Mouse (Mus musculus) CH12.LX (cell line): ENCODE results near the gene Mapk9. TPM values are rescaled to one million over a fixed set of nuclear protein-coding genes. Genes with fewer than 3 reads are reported as not detected.

ENCODE experiments used
- DNase-seq: peaks from one replicate; pipeline ENCODE4 v3.0.0-alpha.2; 2013; ENCODE audit errors: extremely low read depth
- H3K27ac ChIP-seq: 2 replicates; pipeline ENCODE4 v1.5.1; 2012; ENCODE audit warnings: low read depth, mild to moderate bottlenecking, control low read depth, moderate library complexity; ENCODE audit not compliant: insufficient read depth
- H3K27me3 ChIP-seq: replicated peaks from 2 replicates; pipeline ENCODE3; 2012; ENCODE audit warnings: inconsistent platforms
- H3K36me3 ChIP-seq, 2 experiments: replicated peaks in 1 of 2; 2 replicates each; pipeline versions ENCODE3 to v1.6.1; 2012; ENCODE audit warnings: inconsistent platforms in 1 of 2, low read length in 1 of 2, mild to moderate bottlenecking in 1 of 2, mixed read lengths in 1 of 2, moderate library complexity in 1 of 2; ENCODE audit not compliant: control insufficient read depth in 1 of 2, insufficient read depth in 1 of 2
- H3K4me1 ChIP-seq, 2 experiments: 2 replicates each; pipeline ENCODE4 v1.6.1; 2012; ENCODE audit warnings: inconsistent platforms in 1 of 2, moderate library complexity in 1 of 2; ENCODE audit not compliant: insufficient read depth in 2 of 2, control insufficient read depth in 1 of 2
- H3K4me2 ChIP-seq: 2 replicates; pipeline ENCODE4 v1.6.1; 2012; ENCODE audit warnings: low read depth, mild to moderate bottlenecking, control low read depth; ENCODE audit not compliant: poor library complexity, insufficient read depth, severe bottlenecking
- H3K4me3 ChIP-seq, 3 experiments: fragments of 150-350 bp in 1 of 3; sonication (generic) in 1 of 3; replicated peaks in 1 of 3; 2 replicates each; pipeline versions ENCODE3 to v1.5.1; 2011 to 2012; ENCODE audit warnings: low read depth in 2 of 3, low read length in 2 of 3, mild to moderate bottlenecking in 2 of 3, moderate library complexity in 2 of 3, control low read depth in 1 of 3, improper control_type of control experiment in 1 of 3, inconsistent platforms in 1 of 3, mixed read lengths in 1 of 3; ENCODE audit not compliant: poor library complexity in 1 of 3
- H3K79me2 ChIP-seq: replicated peaks from 2 replicates; pipeline ENCODE4 v1.6.1; 2012; ENCODE audit warnings: mild to moderate bottlenecking, moderate library complexity; ENCODE audit not compliant: control insufficient read depth, poor library complexity, insufficient read depth, severe bottlenecking; ENCODE audit errors: extremely low read depth
- H3K9ac ChIP-seq: 2 replicates; pipeline ENCODE4 v1.6.1; 2012; ENCODE audit warnings: low read depth, mild to moderate bottlenecking, control low read depth, moderate library complexity; ENCODE audit not compliant: insufficient read depth
- H3K9me3 ChIP-seq: replicated peaks from 2 replicates; pipeline ENCODE3; 2012; ENCODE audit warnings: low read length, inconsistent platforms, mixed read lengths
- BHLHE40 ChIP-seq: IDR thresholded peaks from 2 replicates; pipeline ENCODE4 v1.6.1; 2011; ENCODE audit warnings: mild to moderate bottlenecking, low read depth, low read length, improper control_type of control experiment
- CHD1 ChIP-seq: IDR thresholded peaks from 2 replicates; pipeline ENCODE4 v1.6.1; 2012; ENCODE audit warnings: low read depth, low read length, improper control_type of control experiment, inconsistent platforms
- CHD2 ChIP-seq: IDR thresholded peaks from 2 replicates; pipeline ENCODE4 v1.6.1; 2011; ENCODE audit warnings: low read length, improper control_type of control experiment
- CTCF ChIP-seq, 2 experiments: IDR thresholded peaks in 1 of 2; conservative IDR thresholded peaks in 1 of 2; 2 replicates each; pipeline ENCODE4 v1.5.1; 2011 to 2012; ENCODE audit warnings: low read depth in 2 of 2, low read length in 2 of 2, improper control_type of control experiment in 1 of 2, inconsistent platforms in 1 of 2, mild to moderate bottlenecking in 1 of 2, moderate library complexity in 1 of 2
- E2F4 ChIP-seq: IDR thresholded peaks from 2 replicates; pipeline ENCODE4 v1.6.1; 2011; ENCODE audit warnings: low read depth, low read length, improper control_type of control experiment; ENCODE audit not compliant: insufficient replicate concordance
- ELF1 ChIP-seq: IDR thresholded peaks from 2 replicates; pipeline ENCODE4 v1.6.1; 2014; ENCODE audit warnings: low read depth, mild to moderate bottlenecking, inconsistent platforms, low read length, improper control_type of control experiment
- EP300 ChIP-seq: IDR thresholded peaks from 2 replicates; pipeline ENCODE4 v1.6.1; 2011; ENCODE audit warnings: low read length, improper control_type of control experiment
- ETS1 ChIP-seq: conservative IDR thresholded peaks from 2 replicates; pipeline ENCODE4 v1.6.1; 2012; ENCODE audit warnings: low read depth, mild to moderate bottlenecking, inconsistent platforms, low read length, improper control_type of control experiment, moderate library complexity
- GABPA ChIP-seq: IDR thresholded peaks from 2 replicates; pipeline ENCODE4 v1.6.1; 2012; ENCODE audit warnings: low read depth, low read length, improper control_type of control experiment, inconsistent platforms; ENCODE audit not compliant: insufficient replicate concordance
- HCFC1 ChIP-seq: IDR thresholded peaks from 2 replicates; pipeline ENCODE4 v1.6.1; 2012; ENCODE audit warnings: low read depth, mild to moderate bottlenecking, inconsistent platforms, low read length, improper control_type of control experiment
- IRF4 ChIP-seq: IDR thresholded peaks from 2 replicates; pipeline ENCODE4 v1.6.1; 2014; ENCODE audit warnings: low read depth, mild to moderate bottlenecking, inconsistent platforms, low read length, improper control_type of control experiment
- JUN ChIP-seq: IDR thresholded peaks from 2 replicates; pipeline ENCODE4 v1.6.1; 2011; ENCODE audit warnings: low read depth, mild to moderate bottlenecking, low read length, improper control_type of control experiment, moderate library complexity; ENCODE audit not compliant: insufficient read depth
- JUND ChIP-seq: conservative IDR thresholded peaks from 2 replicates; pipeline ENCODE4 v1.6.1; 2011; ENCODE audit warnings: low read depth, low read length, improper control_type of control experiment
- KAT2A ChIP-seq: IDR thresholded peaks from 2 replicates; pipeline ENCODE4 v1.6.1; 2012; ENCODE audit warnings: low read length, improper control_type of control experiment, inconsistent platforms; ENCODE audit not compliant: insufficient replicate concordance
- MAX ChIP-seq: IDR thresholded peaks from 2 replicates; pipeline ENCODE4 v1.6.1; 2011; ENCODE audit warnings: low read length, improper control_type of control experiment
- MAZ ChIP-seq: IDR thresholded peaks from 2 replicates; pipeline ENCODE4 v1.6.1; 2012; ENCODE audit warnings: low read depth, mild to moderate bottlenecking, inconsistent platforms, low read length, improper control_type of control experiment, moderate library complexity
- MEF2A ChIP-seq: IDR thresholded peaks from 2 replicates; pipeline ENCODE4 v1.6.1; 2014; ENCODE audit warnings: low read depth, mild to moderate bottlenecking, inconsistent platforms, low read length, improper control_type of control experiment, borderline replicate concordance
- MXI1 ChIP-seq: IDR thresholded peaks from 2 replicates; pipeline ENCODE4 v1.6.1; 2011; ENCODE audit warnings: mild to moderate bottlenecking, low read depth, low read length, improper control_type of control experiment
- MYC ChIP-seq: IDR thresholded peaks from 2 replicates; pipeline ENCODE4 v1.6.1; 2011; ENCODE audit warnings: low read depth, mild to moderate bottlenecking, improper control_type of control experiment, low read length
- NELFE ChIP-seq: IDR thresholded peaks from 2 replicates; pipeline ENCODE4 v1.6.1; 2011; ENCODE audit warnings: low read depth, low read length, improper control_type of control experiment
- NRF1 ChIP-seq: IDR thresholded peaks from 2 replicates; pipeline ENCODE4 v1.6.1; 2014; ENCODE audit warnings: low read depth, mild to moderate bottlenecking, inconsistent platforms, low read length, improper control_type of control experiment, moderate library complexity
- PAX5 ChIP-seq: IDR thresholded peaks from 2 replicates; pipeline ENCODE4 v1.6.1; 2012; ENCODE audit warnings: low read length, inconsistent platforms, mixed read lengths
- POLR2A ChIP-seq: IDR thresholded peaks from 2 replicates; pipeline ENCODE4 v1.6.1; 2011; ENCODE audit warnings: low read depth, mild to moderate bottlenecking, improper control_type of control experiment, low read length
- RAD21 ChIP-seq: IDR thresholded peaks from 2 replicates; pipeline ENCODE4 v1.6.1; 2011; ENCODE audit warnings: low read depth, mild to moderate bottlenecking, low read length, improper control_type of control experiment, moderate library complexity
- RCOR1 ChIP-seq: conservative IDR thresholded peaks from 2 replicates; pipeline ENCODE4 v1.6.1; 2012; ENCODE audit warnings: low read depth, mild to moderate bottlenecking, inconsistent platforms, low read length, improper control_type of control experiment
- SIN3A ChIP-seq: IDR thresholded peaks from 2 replicates; pipeline ENCODE4 v1.6.1; 2012; ENCODE audit warnings: low read length, improper control_type of control experiment, inconsistent platforms
- SMC3 ChIP-seq: IDR thresholded peaks from 2 replicates; pipeline ENCODE4 v1.6.1; 2011; ENCODE audit warnings: low read depth, low read length, improper control_type of control experiment
- TBP ChIP-seq: conservative IDR thresholded peaks from 2 replicates; pipeline ENCODE4 v1.6.1; 2011; ENCODE audit warnings: low read depth, low read length, improper control_type of control experiment
- TCF12 ChIP-seq: IDR thresholded peaks from 2 replicates; pipeline ENCODE4 v1.6.1; 2014; ENCODE audit warnings: low read depth, mild to moderate bottlenecking, inconsistent platforms, low read length, improper control_type of control experiment
- UBTF ChIP-seq: IDR thresholded peaks from 2 replicates; pipeline ENCODE4 v1.6.1; 2012; ENCODE audit warnings: low read depth, mild to moderate bottlenecking, inconsistent platforms, low read length, improper control_type of control experiment, moderate library complexity
- USF1 ChIP-seq: IDR thresholded peaks from 2 replicates; pipeline ENCODE4 v1.6.1; 2014; ENCODE audit warnings: low read depth, mild to moderate bottlenecking, inconsistent platforms, low read length, improper control_type of control experiment
- USF2 ChIP-seq: conservative IDR thresholded peaks from 2 replicates; pipeline ENCODE4 v1.6.1; 2011; ENCODE audit warnings: low read depth, low read length, improper control_type of control experiment
- ZC3H11A ChIP-seq: IDR thresholded peaks from 2 replicates; pipeline ENCODE4 v1.6.1; 2012; ENCODE audit warnings: low read depth, mild to moderate bottlenecking, inconsistent platforms, low read length, improper control_type of control experiment
- ZKSCAN1 ChIP-seq: IDR thresholded peaks from 2 replicates; pipeline ENCODE4 v1.6.1; 2012; ENCODE audit warnings: low read depth, inconsistent platforms, low read length, improper control_type of control experiment, borderline replicate concordance
- ZMIZ1 ChIP-seq: IDR thresholded peaks from 2 replicates; pipeline ENCODE4 v1.6.1; 2012; ENCODE audit warnings: low read depth, mild to moderate bottlenecking, inconsistent platforms, low read length, improper control_type of control experiment
- ZNF384 ChIP-seq: IDR thresholded peaks from 2 replicates; pipeline ENCODE4 v1.6.1; 2012; ENCODE audit warnings: low read depth, low read length, improper control_type of control experiment, inconsistent platforms
- dilution Hi-C: fragments of 300-500 bp; cut with MboI; formaldehyde crosslinking; loops from 2 replicates; pipeline ENCODE4 v1.14.3; 2020; ENCODE audit warnings: low sequenced_read_pairs; ENCODE audit not compliant: extremely low pct_unique_long_range_greater_than_20kb, extremely low pct_ligation_motif_present
- in situ Hi-C: fragments of 300-500 bp; cut with MboI; formaldehyde crosslinking; loops from 3 replicates; pipeline ENCODE4 v1.14.3; 2019; ENCODE audit warnings: low sequenced_read_pairs, low pct_ligation_motif_present, low pct_unique_long_range_greater_than_20kb, mixed read lengths
- polyA plus RNA-seq: library from polyadenylated mRNA; unstranded; fragments of >175 nt; gene quantifications from 2 replicates; pipeline ENCODE4 v1.2.1, GENCODE M21; 2012; ENCODE audit warnings: low read depth; ENCODE audit not compliant: insufficient read length
- total RNA-seq, 2 experiments: library from RNA; depleted of rRNA; stranded (reverse); fragments of 300-350 nt in 1 of 2; fragments of >200 nt in 1 of 2; gene quantifications; 2 replicates each; pipeline ENCODE4 v1.2.3; 2012 to 2014

Mapk9 gene
- total and polyA plus RNA-seq, 3 experiments = 22.0 to 36.8 (median 29.3) TPM

DNA sequence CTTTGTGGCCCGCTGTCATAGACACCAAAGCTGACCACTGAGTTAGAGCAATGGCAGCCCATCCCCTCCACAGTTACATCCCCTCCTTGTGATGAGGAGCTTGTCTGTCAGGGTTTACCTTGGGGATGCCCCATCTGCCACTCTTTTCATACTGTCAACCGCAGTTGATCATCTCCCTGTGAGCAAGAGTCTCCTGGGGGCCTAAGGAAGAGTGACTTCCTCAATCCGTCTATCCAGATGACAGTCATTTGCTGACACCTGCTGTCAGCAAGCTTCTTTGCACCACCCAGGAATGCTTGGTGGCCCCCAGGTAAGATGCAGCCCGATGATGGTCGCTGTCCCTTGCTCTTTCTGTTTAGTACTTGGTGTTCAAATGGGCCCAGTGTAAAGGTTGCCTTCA is 41.9 kb downstream of the Mapk9 start:
- Histone ChIP-seq H3K9me3 (no peaks in the 10 kb centered on the region), H3K4me3 (no peak overlapping the region), H3K4me2 (no peak overlapping the region; the same call in 1 of the 2 replicates), H3K27me3 (peaks cover 7% of the 10 kb centered on the region), H3K4me1 (peaks cover 16 to 51% of the 10 kb centered on the region in 2 experiments), H3K9ac (no peak overlapping the region), H3K79me2 (no peaks in the 10 kb centered on the region), H3K27ac (no peak overlapping the region), H3K36me3 (peaks cover 0 to 29% of the 10 kb centered on the region in 2 experiments)
- in situ Hi-C loops (loop anchor here (10.0 kb wide), 1 partner anchor 174 kb away; the partner anchor contains the start of gene Cnot6), dilution Hi-C loops (no loop called here)
- peak; percentile 30 to 98; a peak in 3 of 4 replicates for TF ChIP-seq CTCF (conservative IDR thresholded peaks at IDR 0.05 in 1 of 2, IDR thresholded peaks at IDR 0.05 in 1 of 2; ENCODE audit: low read depth in 2 of 2, low read length in 2 of 2)
- no peak for TF ChIP-seq ZKSCAN1
- TF ChIP-seq IRF4 = peak; percentile 57
- 0 out of 2 replicates have a peak, but pooled peaks have one; percentile 13 for TF ChIP-seq JUND
- TF ChIP-seq MYC = no peak
- TF ChIP-seq TBP = no peak
- no peak for TF ChIP-seq GABPA
- no peak for TF ChIP-seq USF1
- no peak; the same call in none of the 2 replicates for TF ChIP-seq SIN3A
- TF ChIP-seq ETS1 = peak; percentile 83
- TF ChIP-seq MXI1 = no peak
- TF ChIP-seq CHD1 = no peak
- TF ChIP-seq RAD21 = peak; percentile 99
- no peak; the same call in 1 of the 2 replicates for TF ChIP-seq NELFE
- TF ChIP-seq ZNF384 = peak; percentile 5; the same call in 1 of the 2 replicates
- TF ChIP-seq ZC3H11A = peak; percentile 42
- TF ChIP-seq EP300 = peak; percentile 80
- TF ChIP-seq MAX = peak; percentile 26; the same call in 1 of the 2 replicates
- TF ChIP-seq USF2 = no peak
- no peak for TF ChIP-seq RCOR1
- TF ChIP-seq KAT2A = no peak
- TF ChIP-seq CHD2 = no peak
- TF ChIP-seq E2F4 = no peak
- TF ChIP-seq JUN = no peak
- no peak for TF ChIP-seq ZMIZ1
- peak; percentile 85 for TF ChIP-seq TCF12
- TF ChIP-seq PAX5 = no peak
- TF ChIP-seq MEF2A = peak; percentile 54
- TF ChIP-seq POLR2A = no peak
- TF ChIP-seq MAZ = peak; percentile 94
- peak; percentile 88 for TF ChIP-seq ELF1
- TF ChIP-seq BHLHE40 = peak; percentile 91
- no peak; the same call in 1 of the 2 replicates for TF ChIP-seq HCFC1
- TF ChIP-seq NRF1 = no peak
- TF ChIP-seq SMC3 = peak; percentile 83
- TF ChIP-seq UBTF = no peak
- peak; percentile 91 for DNase-seq
